ENCODE assay signal across 9 mouse cellular contexts in genomic region chr5:147186781-147187551, GRCm38 (mm10). TPM values are rescaled to one million over a fixed set of nuclear protein-coding genes. Genes with fewer than 3 reads are reported as not detected.
DNase-seq lines count a peak whose midpoint lies in the region; ATAC-seq and TF ChIP-seq lines count a peak whose summit lies in the region.
"Had no signal": no experiment of that assay in that cellular context is flagged by ENCODE, and none has a peak within 500 bp of the region (broad histone marks: within the 10 kb centered on the region; RNA-seq: fewer than 3 reads in every experiment).

No protein-coding gene starts in this region.

- 1% methylated on average over 37 of the region's 37 CpGs for WGBS in heart, embryonic 13.5 days
- WGBS in forebrain, embryonic 10.5 days: under 1% methylated on average over 37 of the region's 37 CpGs
- under 1% methylated on average over 37 of the region's 37 CpGs for WGBS in limb, embryonic 13.5 days
- WGBS in small intestine, adult 2 months: 1% methylated on average over 37 of the region's 37 CpGs

- DNase-seq in heart, postnatal 4 days: no peak
- no peak for DNase-seq in ES-E14 (ENCODE audit: low read depth, low spot score)
- DNase-seq in forebrain, embryonic 10.5 days (ENCODE audit: extremely low spot score, low spot score): peak; percentile 42
- no peak for DNase-seq in ovary, postnatal 10 days (ENCODE audit: low spot score)
- DNase-seq in layer of hippocampus, postnatal 25 days (ENCODE audit: extremely low spot score in 1 of 2, low spot score in 1 of 2): no peak

- H3K4me2 ChIP-seq in heart, embryonic 13.5 days: peak overlapping the region; percentile 63
- H3K4me2 ChIP-seq in limb, embryonic 13.5 days (replicated peaks): peak overlapping the region; percentile 32

- no peak for ATAC-seq in heart, embryonic 13.5 days (ENCODE audit: extremely low read depth, insufficient number of reproducible peaks, low FRiP score, low TSS enrichment)
- no peak for ATAC-seq in limb, embryonic 13.5 days (ENCODE audit: low FRiP score, low read depth)
- ATAC-seq: Patski had no signal

- peaks cover 15% of the 10 kb centered on the region for H3K9me3 ChIP-seq in heart, embryonic 13.5 days
- no peaks in the 10 kb centered on the region for H3K9me3 ChIP-seq in ES-E14 (ENCODE audit: control insufficient read depth, insufficient read depth, low read depth, low read length)
- H3K9me3 ChIP-seq in forebrain, embryonic 10.5 days: peaks cover 11% of the 10 kb centered on the region
- H3K9me3 ChIP-seq in limb, embryonic 13.5 days: peaks cover 6% of the 10 kb centered on the region; the same call in 1 of the 2 replicates

- H3K4me3 ChIP-seq in heart, embryonic 13.5 days: peak overlapping the region; percentile 39
- peak overlapping the region; percentile 12 to 24; a peak in 2 of 4 replicates for H3K4me3 ChIP-seq in ES-E14 (ENCODE audit: insufficient read depth in 1 of 2, low read depth in 1 of 2, low read length in 2 of 2, poor library complexity in 1 of 2, severe bottlenecking in 1 of 2)
- peak overlapping the region; percentile 48 for H3K4me3 ChIP-seq in forebrain, embryonic 10.5 days
- H3K4me3 ChIP-seq in limb, embryonic 13.5 days: peak overlapping the region; percentile 22
- peak overlapping the region; percentile 42 for H3K4me3 ChIP-seq in small intestine, adult 2 months (ENCODE audit: low read depth, low read length)

- H3K4me1 ChIP-seq in heart, embryonic 13.5 days: peaks cover 25% of the 10 kb centered on the region
- H3K4me1 ChIP-seq in ES-E14 (ENCODE audit: control insufficient read depth in 2 of 2, insufficient read depth in 2 of 2, low read length in 2 of 2, poor library complexity in 1 of 2): peaks cover 0 to 20% of the 10 kb centered on the region in 2 experiments; a peak in 1 of 4 replicates
- H3K4me1 ChIP-seq in forebrain, embryonic 10.5 days: peaks cover 49% of the 10 kb centered on the region
- H3K4me1 ChIP-seq in limb, embryonic 13.5 days: peaks cover 23% of the 10 kb centered on the region
- peaks cover 19% of the 10 kb centered on the region for H3K4me1 ChIP-seq in small intestine, adult 2 months (ENCODE audit: control insufficient read depth, insufficient read depth, insufficient read length, low read length)

- H3K36me3 ChIP-seq in heart, embryonic 13.5 days: no peaks in the 10 kb centered on the region
- H3K36me3 ChIP-seq in ES-E14 (ENCODE audit: control insufficient read depth, insufficient read depth, low read length, poor library complexity, severe bottlenecking): no peaks in the 10 kb centered on the region
- no peaks in the 10 kb centered on the region for H3K36me3 ChIP-seq in forebrain, embryonic 10.5 days (replicated peaks)
- no peaks in the 10 kb centered on the region for H3K36me3 ChIP-seq in limb, embryonic 13.5 days
- H3K36me3 ChIP-seq in small intestine, adult 2 months (ENCODE audit: control insufficient read depth, insufficient read depth, low read length): no peaks in the 10 kb centered on the region

- H3K27me3 ChIP-seq in heart, embryonic 13.5 days (replicated peaks): peaks cover 100% of the 10 kb centered on the region
- peaks cover 100% of the 10 kb centered on the region for H3K27me3 ChIP-seq in forebrain, embryonic 10.5 days (ENCODE audit: poor library complexity, severe bottlenecking)
- peaks cover 99% of the 10 kb centered on the region for H3K27me3 ChIP-seq in limb, embryonic 13.5 days
- peaks cover 62% of the 10 kb centered on the region for H3K27me3 ChIP-seq in small intestine, adult 2 months (ENCODE audit: control insufficient read depth, insufficient read depth, low read length)

- H3K27ac ChIP-seq in heart, embryonic 13.5 days (replicated peaks): no peak overlapping the region
- H3K27ac ChIP-seq in ES-E14 (ENCODE audit: insufficient read depth, low read depth, low read length, poor library complexity, severe bottlenecking): no peak overlapping the region
- no peak overlapping the region for H3K27ac ChIP-seq in forebrain, embryonic 10.5 days
- H3K27ac ChIP-seq in limb, embryonic 13.5 days: no peak overlapping the region
- no peak overlapping the region for H3K27ac ChIP-seq in small intestine, adult 2 months (ENCODE audit: insufficient read depth, low read depth, low read length)

- no peak overlapping the region for H3K9ac ChIP-seq in heart, embryonic 13.5 days
- H3K9ac ChIP-seq in ES-E14 (ENCODE audit: insufficient read depth, low read depth, low read length, poor library complexity, severe bottlenecking): no peak overlapping the region
- no peak overlapping the region for H3K9ac ChIP-seq in limb, embryonic 13.5 days

- no peak for TF ChIP-seq POLR2A in small intestine, adult 2 months (IDR thresholded peaks at IDR 0.05; ENCODE audit: low read depth, low read length)

- no peak for TF ChIP-seq CTCF in small intestine, adult 2 months (IDR thresholded peaks at IDR 0.05; ENCODE audit: extremely low read depth, insufficient read length, insufficient replicate concordance, low read depth, low read length)

- in situ Hi-C loops in ES-E14 (cut with MboI; ENCODE audit: low sequenced_read_pairs in 2 of 2, unreplicated experiment in 2 of 2): loop anchor here in 1 of 2 experiments (10.0 kb wide), 1 partner anchor 88 kb away; no protein-coding TSS in a partner anchor

TF ChIP-seq in ES-E14, 5 proteins besides CTCF, POLR2A, EP300 and RAD21:
- TF ChIP-seq ZNF384 (IDR thresholded peaks at IDR 0.05; ENCODE audit: low read depth, low read length) (no peak), ZC3H11A (IDR thresholded peaks at IDR 0.05; ENCODE audit: borderline replicate concordance, low read depth, low read length) (no peak), HCFC1 (IDR thresholded peaks at IDR 0.05; ENCODE audit: borderline replicate concordance, insufficient read depth, low read length) (no peak), CHD2 (IDR thresholded peaks at IDR 0.05; ENCODE audit: low read depth, low read length) (no peak), MAFK (IDR thresholded peaks at IDR 0.05; ENCODE audit: insufficient read depth, low read depth, low read length) (no peak)

RNA-seq across cellular contexts. Expression of gene Gsx1, which starts 1.5 kb away (rescaled TPM):
- polyA plus RNA-seq in heart, embryonic 13.5 days (2015; fragmentation: Nextera tagmentation; extraction: Ambion mirVana): not detected in 2 replicates
- total RNA-seq in heart, postnatal 4 days (2021): not detected
- total RNA-seq in ES-E14 (2012; rRNA removed): 0.26 TPM in 1 of 2 replicates, not detected in the other
- 2.4 and 3.0 TPM in 2 replicates for polyA plus RNA-seq in forebrain, embryonic 10.5 days (2016; fragmentation: Nextera tagmentation; extraction: Ambion mirVana)
- polyA plus RNA-seq in limb, embryonic 13.5 days (2015; fragmentation: Nextera tagmentation; extraction: Ambion mirVana): not detected in 2 replicates
- polyA plus RNA-seq in small intestine, adult 2 months (2012; rRNA removed): not detected in 2 replicates
- total RNA-seq in layer of hippocampus, postnatal 25 days (2021): under 1 TPM; 0.47 to 0.79 TPM
- polyA plus RNA-seq: Patski had no signal
